Mouse (Mus musculus): ENCODE data around the gene Rspo4.

Gene Rspo4

GRCm38 (mm10) chr2:151911751-151912150, 69.0 kb downstream of the Rspo4 start:
- DNase-seq, result no peak

GRCm38 (mm10) chr2:151914120-151914519, 71.4 kb downstream of the Rspo4 start:
- DNase-seq, result no peak

GRCm38 (mm10) chr2:151915111-151915510, 72.4 kb downstream of the Rspo4 start:
- no peak for DNase-seq

- no peak for DNase-seq
These were observed 73.5 kb downstream of the Rspo4 start for GRCm38 (mm10) chr2:151916061-151916831.

GRCm38 (mm10) chr2:151919140-151919539, 76.4 kb downstream of the Rspo4 start:
- DNase-seq, result no peak

GRCm38 (mm10) chr2:151921068-151921467, 78.3 kb downstream of the Rspo4 start:
- DNase-seq, result no peak

GRCm38 (mm10) chr2:151921596-151921995, 78.9 kb downstream of the Rspo4 start:
- no peak for DNase-seq

Data from B cell, adult 2 months (primary cell).